Mouse (Mus musculus) left cerebral cortex, postnatal 36 days (tissue): ENCODE data around the gene 2410004B18Rik. TPM values are rescaled to one million over a fixed set of nuclear protein-coding genes. Genes with fewer than 3 reads are reported as not detected.

Experiments
- DNase-seq, 2 experiments: peaks; one replicate each; pipeline ENCODE4 v3.0.0; 2021 to 2022; ENCODE audit warnings: low spot score in 2 of 2, mixed read lengths in 1 of 2
- intact Hi-C: fragments of 180-260 bp; cut with DNase I; formaldehyde crosslinking; loops from one replicate; pipeline ENCODE4 v1.15.1; 2025
- total RNA-seq, 2 experiments: library from RNA; stranded (reverse); gene quantifications; 2 replicates each; pipeline ENCODE4 v1.2.3; 2021

The 2410004B18Rik gene
- total RNA-seq, 2 experiments from 2014 or later, result 36.8 to 44.5 TPM

GRCm38 (mm10) chr3:145991976-145992730 lies 54.3 kb downstream of the 2410004B18Rik start:
- no peak for DNase-seq
- intact Hi-C loops, result no loop called here

- intact Hi-C loops, result no loop called here
- DNase-seq, result peak in 1 of 2 experiments; percentile 4
Observed at GRCm38 (mm10) chr3:145992796-145993195, 55.0 kb downstream of the 2410004B18Rik start.

GRCm38 (mm10) chr3:145993481-145994201 lies 55.8 kb downstream of the 2410004B18Rik start:
- intact Hi-C loops, result no loop called here
- no peak for DNase-seq

Other genes with a start within 250 kb of the 2410004B18Rik start
- gene Ddah1, start 179.3 kb upstream of the 2410004B18Rik start, total RNA-seq, result 10 to 100 TPM; 60.0 to 64.4 TPM
- gene Bcl10, start 15.2 kb upstream of the 2410004B18Rik start, total RNA-seq, result 10 to 100 TPM; 12.1 to 14.8 TPM
- 1 to 10 TPM; 3.1 to 3.5 TPM for gene Syde2, start 49.9 kb downstream of the 2410004B18Rik start, total RNA-seq
- gene Wdr63, start 170.1 kb downstream of the 2410004B18Rik start, total RNA-seq, result under 1 TPM in 1 of 2 experiments, not detected in 1; 0.64 TPM
- not detected for gene Mcoln3, start 179.4 kb downstream of the 2410004B18Rik start, total RNA-seq
- gene Mcoln2, start 211.8 kb downstream of the 2410004B18Rik start, total RNA-seq, result not detected